ENCODE assay signal across 9 mouse cellular contexts in genomic region chr2:31815367-31815766, GRCm38 (mm10). TPM values are rescaled to one million over a fixed set of nuclear protein-coding genes. Genes with fewer than 3 reads are reported as not detected.
DNase-seq lines count a peak whose midpoint lies in the region; ATAC-seq lines count a peak whose summit lies in the region.
"Had no signal": no experiment of that assay in that cellular context is flagged by ENCODE, and none has a peak within 500 bp of the region (broad histone marks: within the 10 kb centered on the region; RNA-seq: fewer than 3 reads in every experiment).

No protein-coding gene starts in this region.

- H3K4me1 ChIP-seq in lung, embryonic 16.5 days (replicated peaks; ENCODE audit: control insufficient read depth, insufficient read depth, low read length), result 0 out of 2 replicates have a peak, but pooled peaks cover under 1% of the 10 kb centered on the region

- 15% methylated on average over 5 of the region's 5 CpGs for WGBS in lung, embryonic 16.5 days

- no peak overlapping the region for H3K27ac ChIP-seq in lung, embryonic 16.5 days (ENCODE audit: low read length)

- no peaks in the 10 kb centered on the region for H3K36me3 ChIP-seq in lung, embryonic 16.5 days (ENCODE audit: control insufficient read depth, insufficient read depth, low read length)

- DNase-seq in CD8-positive naive resting alpha-beta T cell, adult 2 months (ENCODE audit: low read depth in 2 of 2, low spot score in 2 of 2), result peak; percentile 51 to 64
- DNase-seq in R1 (ENCODE audit: low read depth, low spot score), result peak; percentile 71
- DNase-seq in cerebellum, postnatal 10 days, result peak; percentile 83 to 85
- peak; percentile 52 to 69 for DNase-seq in gastrocnemius, postnatal 36 days
- DNase-seq in kidney, postnatal 10 days, result peak; percentile 87
- DNase-seq in right cerebral cortex, postnatal 14 days, result peak; percentile 74

- intact Hi-C loops in gastrocnemius, postnatal 36 days (cut with DNase I), result loop anchor here (2.0 kb wide), 2 partner anchors 69 to 99 kb away; no protein-coding TSS in a partner anchor

- H3K9me3 ChIP-seq in lung, embryonic 16.5 days (ENCODE audit: control insufficient read depth, low read length), result no peaks in the 10 kb centered on the region

- H3K9ac ChIP-seq in lung, embryonic 16.5 days (ENCODE audit: low read length), result no peak overlapping the region

- no peak overlapping the region for H3K4me2 ChIP-seq in lung, embryonic 16.5 days (ENCODE audit: low read depth, low read length)

- ATAC-seq in lung, embryonic 16.5 days (ENCODE audit: low read depth), result peak; percentile 42; the same call in 1 of the 2 replicates
- no peak for ATAC-seq in erythroid progenitor cell, adult 5-6 weeks (replicated peaks; ENCODE audit: low FRiP score, poor library complexity, severe bottlenecking)

- H3K4me3 ChIP-seq in lung, embryonic 16.5 days (ENCODE audit: low read length), result no peak overlapping the region

- no peaks in the 10 kb centered on the region; the same call in 1 of the 2 replicates for H3K27me3 ChIP-seq in lung, embryonic 16.5 days (ENCODE audit: control insufficient read depth, insufficient read depth, low read depth, low read length)

RNA-seq across cellular contexts. Expression of gene Qrfp, which starts 5.0 kb away (rescaled TPM):
- total RNA-seq in gastrocnemius, postnatal 36 days (2021), result not detected
- polyA plus RNA-seq in lung, embryonic 16.5 days (2015; fragmentation: Nextera tagmentation; extraction: Ambion mirVana), result 0.10 TPM in 1 of 2 replicates, not detected in the other
- not detected in 2 replicates for total RNA-seq in erythroid progenitor cell, adult 5-6 weeks (2015; ENCODE audit: low replicate concordance)
- not detected in 2 replicates for total RNA-seq in erythroid progenitor cell, adult 5-6 weeks (2017; ENCODE audit: low replicate concordance)
- total RNA-seq: hematopoietic stem cell, adult 5-6 weeks had no signal

RNA-seq across cellular contexts. Expression of gene Fibcd1, which starts 30.4 kb away (rescaled TPM):
- not detected for total RNA-seq in gastrocnemius, postnatal 36 days (2021)
- polyA plus RNA-seq in lung, embryonic 16.5 days (2015; fragmentation: Nextera tagmentation; extraction: Ambion mirVana), result 0.06 and 0.14 TPM in 2 replicates
- not detected in 2 replicates for total RNA-seq in erythroid progenitor cell, adult 5-6 weeks (2015; ENCODE audit: low replicate concordance)
- not detected in 2 replicates for total RNA-seq in erythroid progenitor cell, adult 5-6 weeks (2017; ENCODE audit: low replicate concordance)
- total RNA-seq: hematopoietic stem cell, adult 5-6 weeks had no signal
